Mouse (Mus musculus): Measurements from ENCODE around the gene Bcorl1.
"Not testable (repeated sequence)": the region's sequence is repeated elsewhere in the genome, so short reads cannot be mapped to it uniquely, and the experiment has no call there.

Gene Bcorl1

GRCm38 (mm10) chrX:48399994-48400393 is 58.8 kb downstream of the Bcorl1 start:
- DNase-seq = no peak

GRCm38 (mm10) chrX:48405141-48405540 is 64.0 kb downstream of the Bcorl1 start:
- no peak for DNase-seq

GRCm38 (mm10) chrX:48409611-48410387 is 68.6 kb downstream of the Bcorl1 start:
- DNase-seq = peak; percentile 71 to 82

GRCm38 (mm10) chrX:48410388-48410776 is 69.2 kb downstream of the Bcorl1 start:
- DNase-seq = no peak

- no peak for DNase-seq
These were observed 71.5 kb downstream of the Bcorl1 start for GRCm38 (mm10) chrX:48412629-48413028.

GRCm38 (mm10) chrX:48414291-48414690 is 73.1 kb downstream of the Bcorl1 start:
- no peak for DNase-seq

- DNase-seq = no peak
These were observed 77.3 kb downstream of the Bcorl1 start for GRCm38 (mm10) chrX:48418417-48418816.

GRCm38 (mm10) chrX:48422986-48423385 is 81.8 kb downstream of the Bcorl1 start:
- peak; percentile 50 to 63 for DNase-seq

- DNase-seq = no peak
These were observed 82.5 kb downstream of the Bcorl1 start for GRCm38 (mm10) chrX:48423671-48424070.

- DNase-seq = peak; percentile 59 to 62
These were observed 83.4 kb downstream of the Bcorl1 start for GRCm38 (mm10) chrX:48424583-48424982.

GRCm38 (mm10) chrX:48425280-48425679 is 84.1 kb downstream of the Bcorl1 start:
- DNase-seq = peak; percentile 56 to 60

GRCm38 (mm10) chrX:48428241-48428640 is 87.1 kb downstream of the Bcorl1 start:
- no peak for DNase-seq

GRCm38 (mm10) chrX:48428642-48429041 is 87.5 kb downstream of the Bcorl1 start:
- DNase-seq = no peak

- DNase-seq = no peak
These were observed 87.9 kb downstream of the Bcorl1 start for GRCm38 (mm10) chrX:48429100-48429499.

GRCm38 (mm10) chrX:48429538-48429937 is 88.4 kb downstream of the Bcorl1 start:
- peak; percentile 49 to 53 for DNase-seq

GRCm38 (mm10) chrX:48432599-48433526 is 91.7 kb downstream of the Bcorl1 start:
- no peak for DNase-seq

GRCm38 (mm10) chrX:48433527-48433899 is 92.4 kb downstream of the Bcorl1 start:
- peak; percentile 70 to 81 for DNase-seq

- no peak for DNase-seq
These were observed 93.1 kb downstream of the Bcorl1 start for GRCm38 (mm10) chrX:48434251-48434650.

- DNase-seq = no peak
These were observed 94.3 kb downstream of the Bcorl1 start for GRCm38 (mm10) chrX:48435477-48435900.

GRCm38 (mm10) chrX:48436082-48436481 is 94.9 kb downstream of the Bcorl1 start:
- not testable (repeated sequence) for DNase-seq

GRCm38 (mm10) chrX:48439036-48439435 is 97.9 kb downstream of the Bcorl1 start:
- DNase-seq = no peak

GRCm38 (mm10) chrX:48441548-48441947 is 100.4 kb downstream of the Bcorl1 start:
- no peak for DNase-seq

GRCm38 (mm10) chrX:48441954-48442353 is 100.8 kb downstream of the Bcorl1 start:
- DNase-seq = no peak

- DNase-seq = no peak
These were observed 103.5 kb downstream of the Bcorl1 start for GRCm38 (mm10) chrX:48444677-48445076.
